Mouse (Mus musculus) midbrain, embryonic 13.5 days (tissue): ENCODE measurements at regions not wholly inside any gene's neighbourhood (a gene's known extent, or its start where the extent isn't known, plus 50 kb on each side); places are given as distances from the start of the nearest gene placed in this dataset.

Source experiments
- ATAC-seq: fragments of 200-750 bp; cut with Nextera tagmentation; 2 replicates; pipeline ENCODE4 v1.8.0; 2017; ENCODE audit warnings: mild to moderate bottlenecking, moderate TSS enrichment, moderate library complexity
- H3K27ac ChIP-seq: fragments of 300-500 bp; sonication (generic); 2 replicates; pipeline ENCODE4 v1.5.1; 2015; ENCODE audit warnings: inconsistent platforms, mild to moderate bottlenecking, moderate library complexity
- H3K27me3 ChIP-seq: fragments of 300-500 bp; sonication (generic); 2 replicates; pipeline ENCODE4 v1.6.1; 2015; ENCODE audit warnings: mild to moderate bottlenecking, inconsistent platforms
- H3K36me3 ChIP-seq: fragments of 300-500 bp; sonication (generic); 2 replicates; pipeline ENCODE4 v1.6.1; 2015; ENCODE audit warnings: mild to moderate bottlenecking, inconsistent platforms
- H3K4me1 ChIP-seq: fragments of 300-500 bp; sonication (generic); replicated peaks from 2 replicates; pipeline ENCODE4 v1.6.1; 2015; ENCODE audit warnings: inconsistent platforms
- H3K4me2 ChIP-seq: fragments of 300-500 bp; sonication (generic); replicated peaks from 2 replicates; pipeline ENCODE4 v1.6.1; 2015; ENCODE audit warnings: moderate library complexity, mild to moderate bottlenecking, inconsistent platforms
- H3K4me3 ChIP-seq: fragments of 300-500 bp; sonication (generic); replicated peaks from 2 replicates; pipeline ENCODE4 v1.5.1; 2015; ENCODE audit warnings: mild to moderate bottlenecking, inconsistent platforms
- H3K9ac ChIP-seq: fragments of 300-500 bp; sonication (generic); replicated peaks from 2 replicates; pipeline ENCODE4 v1.6.1; 2015; ENCODE audit warnings: mild to moderate bottlenecking, inconsistent platforms
- H3K9me3 ChIP-seq: fragments of 300-500 bp; sonication (generic); 2 replicates; pipeline ENCODE4 v1.6.1; 2016; ENCODE audit warnings: mild to moderate bottlenecking, inconsistent platforms
- WGBS: fragments of 180-500 bp; shearing (Covaris S2); methylation state at CpG from one replicate; pipeline ENCODE4 v1.1.7; 2015; 5-methylcytosine and 5-hydroxymethylcytosine counted together

DNA sequence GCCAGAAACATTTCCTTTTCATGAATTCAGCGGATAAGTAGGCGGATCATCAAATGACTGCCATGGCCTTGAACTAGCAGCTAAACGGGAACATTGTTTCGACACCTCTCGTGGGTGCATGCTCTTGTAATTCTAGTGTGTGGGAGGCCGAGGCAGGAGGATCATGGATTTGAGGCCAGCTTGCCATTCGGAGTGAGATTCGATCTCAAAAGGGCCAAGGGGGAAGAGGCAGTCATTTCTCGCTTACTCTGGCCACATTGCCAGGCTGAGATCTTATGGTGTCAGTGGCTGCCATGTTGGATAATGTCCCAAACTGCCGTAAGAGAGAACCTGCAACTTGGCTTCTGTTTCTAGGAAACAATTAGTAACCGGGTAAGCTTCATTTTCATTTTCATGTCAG lies 327.7 kb downstream of the Med13l start:
- H3K9ac ChIP-seq: no peak overlapping the region
- 0 out of 2 replicates have a peak, but pooled peaks cover 5% of the 10 kb centered on the region for H3K27me3 ChIP-seq
- H3K4me2 ChIP-seq: no peak overlapping the region
- H3K4me1 ChIP-seq: 0 out of 2 replicates have a peak, but pooled peaks cover 3% of the 10 kb centered on the region
- no peak for ATAC-seq
- no peaks in the 10 kb centered on the region for H3K36me3 ChIP-seq
- no peak overlapping the region for H3K4me3 ChIP-seq
- 91% methylated on average over 11 of the region's 11 CpGs for WGBS
- no peak overlapping the region for H3K27ac ChIP-seq
- no peaks in the 10 kb centered on the region for H3K9me3 ChIP-seq

GRCm38 (mm10) chr5:118891131-118891530 lies 330.7 kb downstream of the Med13l start:
- WGBS: 72% methylated on average over 6 of the region's 6 CpGs
- Histone ChIP-seq H3K36me3 (no peaks in the 10 kb centered on the region), H3K4me3 (no peak overlapping the region), H3K9me3 (no peaks in the 10 kb centered on the region), H3K27me3 (no peaks in the 10 kb centered on the region), H3K4me1 (0 out of 2 replicates have a peak, but pooled peaks cover 3% of the 10 kb centered on the region), H3K4me2 (no peak overlapping the region), H3K9ac (no peak overlapping the region), H3K27ac (no peak overlapping the region)
- ATAC-seq: peak; percentile 75; the same call in 1 of the 2 replicates

- ATAC-seq: no peak
- Histone ChIP-seq H3K9ac (no peak overlapping the region), H3K4me1 (no peaks in the 10 kb centered on the region)
Observed at GRCm38 (mm10) chr5:118908224-118908623, 347.7 kb downstream of the Med13l start.

DNA sequence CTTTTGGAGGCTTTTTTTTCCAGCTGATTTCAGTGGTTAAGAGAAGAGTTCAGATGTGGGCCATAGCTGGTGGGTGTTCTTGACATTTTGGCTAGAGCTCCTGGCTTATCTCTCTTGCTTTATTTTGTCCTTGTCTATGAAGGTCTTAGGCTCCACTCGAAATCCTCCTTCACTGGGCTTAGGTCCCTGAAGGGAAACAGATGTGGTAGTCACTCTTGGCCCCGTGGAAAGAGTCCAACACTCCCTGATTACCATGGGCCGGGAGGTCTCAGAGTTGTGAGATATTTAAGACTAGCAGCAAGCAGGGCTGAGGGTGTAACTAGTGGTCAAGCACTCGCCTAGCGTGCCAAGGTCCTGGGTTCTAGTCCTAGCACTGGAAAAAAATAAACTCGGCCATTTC lies 349.3 kb downstream of the Med13l start:
- no peak overlapping the region for H3K27ac ChIP-seq
- no peaks in the 10 kb centered on the region for H3K27me3 ChIP-seq
- 89% methylated on average over 6 of the region's 6 CpGs for WGBS
- H3K9me3 ChIP-seq: no peaks in the 10 kb centered on the region
- no peak overlapping the region for H3K4me2 ChIP-seq
- no peaks in the 10 kb centered on the region for H3K36me3 ChIP-seq
- ATAC-seq: no peak
- no peak overlapping the region for H3K9ac ChIP-seq
- H3K4me1 ChIP-seq: peaks cover 4% of the 10 kb centered on the region; the same call in 1 of the 2 replicates
- no peak overlapping the region for H3K4me3 ChIP-seq

More at GRCm38 (mm10) chr5:118908224-118908623, 347.7 kb downstream of the Med13l start:
- no peak overlapping the region for H3K4me2 ChIP-seq
- no peak overlapping the region for H3K27ac ChIP-seq
- WGBS: 85% methylated on average over 7 of the region's 7 CpGs
- no peaks in the 10 kb centered on the region for H3K27me3 ChIP-seq
- 0 out of 2 replicates have a peak, but pooled peaks cover 6% of the 10 kb centered on the region for H3K9me3 ChIP-seq
- no peak overlapping the region for H3K4me3 ChIP-seq
- no peaks in the 10 kb centered on the region for H3K36me3 ChIP-seq

GRCm38 (mm10) chr5:118914191-118914750 lies 353.8 kb downstream of the Med13l start:
- ATAC-seq: no peak
- H3K36me3 ChIP-seq: no peaks in the 10 kb centered on the region
- H3K4me3 ChIP-seq: no peak overlapping the region
- 53% methylated on average over 6 of the region's 6 CpGs for WGBS
- H3K4me1 ChIP-seq: peaks cover 4% of the 10 kb centered on the region; the same call in 1 of the 2 replicates
- H3K4me2 ChIP-seq: no peak overlapping the region
- no peaks in the 10 kb centered on the region; the same call in 1 of the 2 replicates for H3K27me3 ChIP-seq
- H3K9me3 ChIP-seq: no peaks in the 10 kb centered on the region
- H3K27ac ChIP-seq: no peak overlapping the region
- no peak overlapping the region for H3K9ac ChIP-seq

- no peak overlapping the region for H3K4me2 ChIP-seq
- peaks cover 17% of the 10 kb centered on the region for H3K27me3 ChIP-seq
- no peak overlapping the region for H3K27ac ChIP-seq
- no peak overlapping the region for H3K9ac ChIP-seq
- no peaks in the 10 kb centered on the region for H3K4me1 ChIP-seq
- WGBS: 85% methylated on average over 7 of the region's 7 CpGs
- H3K9me3 ChIP-seq: no peaks in the 10 kb centered on the region
- H3K4me3 ChIP-seq: no peak overlapping the region
- H3K36me3 ChIP-seq: no peaks in the 10 kb centered on the region
- ATAC-seq: no peak
Observed at GRCm38 (mm10) chr5:118923357-118923756, 362.9 kb downstream of the Med13l start.

DNA sequence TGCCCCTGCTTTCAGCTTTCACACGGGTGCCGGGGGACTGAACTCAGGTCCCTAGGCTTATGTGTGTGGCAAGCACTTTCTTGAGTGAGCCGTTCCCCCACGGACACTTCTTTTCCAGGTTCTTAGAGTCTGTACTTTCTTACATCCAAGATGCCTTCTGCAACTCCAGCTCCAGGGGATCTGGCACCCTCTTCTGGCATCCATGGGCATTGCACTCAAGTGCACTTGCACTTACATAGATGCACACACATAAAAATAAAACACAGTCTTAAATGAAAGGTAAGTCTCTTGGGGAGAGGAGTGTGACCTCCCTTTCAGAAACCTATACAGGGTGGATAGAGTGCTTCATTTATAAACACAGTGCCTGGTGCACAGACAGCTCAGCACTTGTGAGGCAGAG lies 368.6 kb downstream of the Med13l start:
- Histone ChIP-seq H3K27ac (no peak overlapping the region), H3K9me3 (no peaks in the 10 kb centered on the region), H3K36me3 (no peaks in the 10 kb centered on the region), H3K9ac (no peak overlapping the region), H3K27me3 (peaks cover 34% of the 10 kb centered on the region), H3K4me2 (no peak overlapping the region), H3K4me3 (no peak overlapping the region), H3K4me1 (peaks cover 8% of the 10 kb centered on the region)
- ATAC-seq: no peak
- WGBS: 97% methylated on average over 4 of the region's 4 CpGs

- peaks cover 8% of the 10 kb centered on the region for H3K4me1 ChIP-seq
- no peak overlapping the region; the same call in 1 of the 2 replicates for H3K9ac ChIP-seq
- peak overlapping the region; percentile 52 for H3K4me2 ChIP-seq
- H3K9me3 ChIP-seq: no peaks in the 10 kb centered on the region
- H3K36me3 ChIP-seq: no peaks in the 10 kb centered on the region
- peaks cover 30% of the 10 kb centered on the region for H3K27me3 ChIP-seq
- ATAC-seq: 0 out of 2 replicates have a peak, but pooled peaks have one; percentile 6
- peak overlapping the region; percentile 22 for H3K4me3 ChIP-seq
- 14% methylated on average over 23 of the region's 23 CpGs for WGBS
- H3K27ac ChIP-seq: no peak overlapping the region
Observed at GRCm38 (mm10) chr5:118929990-118930501, 369.6 kb downstream of the Med13l start.

- no peaks in the 10 kb centered on the region for H3K9me3 ChIP-seq
- no peak overlapping the region for H3K27ac ChIP-seq
- H3K4me2 ChIP-seq: no peak overlapping the region
- no peaks in the 10 kb centered on the region for H3K36me3 ChIP-seq
- peaks cover 7% of the 10 kb centered on the region for H3K4me1 ChIP-seq
- H3K4me3 ChIP-seq: no peak overlapping the region
- peaks cover 21% of the 10 kb centered on the region for H3K27me3 ChIP-seq
- WGBS: 79% methylated on average over 12 of the region's 12 CpGs
- ATAC-seq: no peak
- H3K9ac ChIP-seq: no peak overlapping the region
Observed at GRCm38 (mm10) chr5:118939336-118940039, 379.0 kb downstream of the Med13l start.

DNA sequence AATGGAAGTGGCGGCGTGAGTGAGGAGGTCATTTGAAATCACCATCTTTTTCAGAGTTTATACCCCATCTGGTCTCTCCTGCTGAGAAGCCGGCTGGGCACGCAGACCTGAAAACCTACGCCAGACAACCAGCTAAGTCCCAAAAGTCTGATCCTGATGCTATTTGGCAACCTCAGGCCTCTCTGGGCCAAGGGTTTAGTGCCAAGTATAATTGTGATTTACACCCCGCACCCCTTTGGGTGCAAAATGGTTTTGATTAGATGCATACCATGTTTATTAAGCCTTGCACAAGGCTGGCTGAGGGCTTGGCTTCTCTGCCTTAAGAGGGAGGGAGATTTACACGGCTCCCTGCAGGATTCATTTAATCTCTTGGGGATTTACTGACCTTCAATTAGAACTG lies 383.8 kb downstream of the Med13l start:
- H3K9me3 ChIP-seq: no peaks in the 10 kb centered on the region
- peaks cover 34% of the 10 kb centered on the region for H3K4me1 ChIP-seq
- no peak for ATAC-seq
- no peak overlapping the region for H3K27ac ChIP-seq
- WGBS: 13% methylated on average over 7 of the region's 7 CpGs
- no peak overlapping the region for H3K4me2 ChIP-seq
- no peaks in the 10 kb centered on the region for H3K36me3 ChIP-seq
- no peak overlapping the region for H3K9ac ChIP-seq
- H3K27me3 ChIP-seq: peaks cover 31% of the 10 kb centered on the region
- no peak overlapping the region for H3K4me3 ChIP-seq

DNA sequence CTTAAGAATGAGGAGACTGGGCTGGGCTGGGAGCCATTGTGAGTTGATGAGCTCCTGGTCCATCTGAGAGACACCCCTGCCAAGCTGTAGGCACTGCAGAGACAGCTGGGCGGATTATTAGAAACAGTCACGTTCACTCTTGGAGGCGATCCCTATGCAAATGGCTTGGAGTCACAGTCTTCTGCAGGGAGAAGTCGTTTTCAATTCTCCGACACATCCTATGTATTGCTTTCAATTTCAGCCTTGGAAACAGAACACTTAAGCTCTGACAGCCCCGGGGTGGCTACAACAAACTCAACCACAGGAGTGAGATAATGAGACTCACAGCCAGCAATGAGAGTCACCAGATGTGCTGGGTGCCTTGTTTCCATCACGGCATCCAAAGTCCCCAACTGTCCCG lies 385.6 kb downstream of the Med13l start:
- Histone ChIP-seq H3K27ac (no peak overlapping the region), H3K9me3 (no peaks in the 10 kb centered on the region), H3K36me3 (no peaks in the 10 kb centered on the region), H3K4me2 (no peak overlapping the region), H3K4me3 (no peak overlapping the region), H3K4me1 (peaks cover 34% of the 10 kb centered on the region), H3K27me3 (peaks cover 28% of the 10 kb centered on the region), H3K9ac (no peak overlapping the region)
- ATAC-seq: no peak
- WGBS: 8% methylated on average over 8 of the region's 8 CpGs

- Histone ChIP-seq H3K36me3 (no peaks in the 10 kb centered on the region), H3K9me3 (no peaks in the 10 kb centered on the region), H3K4me1 (peaks cover 34% of the 10 kb centered on the region), H3K27me3 (peaks cover 23% of the 10 kb centered on the region), H3K4me3 (no peak overlapping the region), H3K4me2 (no peak overlapping the region), H3K27ac (no peak overlapping the region), H3K9ac (no peak overlapping the region)
- WGBS: 3% methylated on average over 2 of the region's 2 CpGs
- no peak for ATAC-seq
Observed at GRCm38 (mm10) chr5:118946994-118947393, 386.5 kb downstream of the Med13l start.
